Mouse (Mus musculus): ENCODE measurements around the gene Sgtb. TPM values are rescaled to one million over a fixed set of nuclear protein-coding genes. Genes with fewer than 3 reads are reported as not detected.

Gene Sgtb
- total RNA-seq, 2 experiments from 2014 or later, result 127 to 139 TPM

GRCm38 (mm10) chr13:104101606-104102235 is 7.8 kb upstream of the Sgtb start:
- intact Hi-C loops (cut with DNase I), result no loop called here
- DNase-seq (ENCODE audit: low spot score in 2 of 2), result no peak

DNA sequence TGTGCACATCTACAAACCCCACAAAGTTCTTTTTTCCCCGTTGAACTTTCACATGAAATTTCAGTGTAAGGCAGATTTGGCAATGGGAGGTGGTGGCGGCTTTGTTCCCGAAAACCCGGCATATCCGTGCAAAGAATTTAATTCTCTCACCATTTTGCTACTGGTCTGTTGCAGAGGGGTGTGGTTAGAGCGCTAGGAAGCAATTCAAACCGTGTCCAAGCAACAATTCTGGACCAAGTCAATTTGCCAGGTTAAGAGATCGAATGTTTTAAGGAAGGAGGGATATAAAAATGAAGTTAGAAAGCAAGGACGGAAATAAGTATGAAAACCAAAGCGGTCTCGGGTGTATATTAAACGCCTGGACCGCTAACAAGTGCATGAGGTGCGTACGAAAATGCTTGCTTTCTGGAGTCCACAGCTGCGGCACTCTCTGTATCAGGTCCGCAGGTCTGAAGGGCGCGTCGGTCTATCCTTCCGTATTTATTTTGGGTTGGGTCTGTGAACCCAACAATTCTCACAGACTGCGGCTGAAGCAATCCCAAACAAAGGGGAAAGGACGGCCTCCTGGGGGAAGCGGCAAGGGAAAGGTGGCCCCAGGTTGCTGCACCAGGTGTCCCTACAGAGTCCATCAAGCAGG is 772 bp upstream of the Sgtb start:
- intact Hi-C loops (cut with DNase I), result loop anchor here (2.0 kb wide), 1 partner anchor 188 kb away; the partner anchor contains the start of gene Erbin
- peak in 1 of 2 experiments; percentile 28 for DNase-seq (ENCODE audit: low spot score in 2 of 2)

DNA sequence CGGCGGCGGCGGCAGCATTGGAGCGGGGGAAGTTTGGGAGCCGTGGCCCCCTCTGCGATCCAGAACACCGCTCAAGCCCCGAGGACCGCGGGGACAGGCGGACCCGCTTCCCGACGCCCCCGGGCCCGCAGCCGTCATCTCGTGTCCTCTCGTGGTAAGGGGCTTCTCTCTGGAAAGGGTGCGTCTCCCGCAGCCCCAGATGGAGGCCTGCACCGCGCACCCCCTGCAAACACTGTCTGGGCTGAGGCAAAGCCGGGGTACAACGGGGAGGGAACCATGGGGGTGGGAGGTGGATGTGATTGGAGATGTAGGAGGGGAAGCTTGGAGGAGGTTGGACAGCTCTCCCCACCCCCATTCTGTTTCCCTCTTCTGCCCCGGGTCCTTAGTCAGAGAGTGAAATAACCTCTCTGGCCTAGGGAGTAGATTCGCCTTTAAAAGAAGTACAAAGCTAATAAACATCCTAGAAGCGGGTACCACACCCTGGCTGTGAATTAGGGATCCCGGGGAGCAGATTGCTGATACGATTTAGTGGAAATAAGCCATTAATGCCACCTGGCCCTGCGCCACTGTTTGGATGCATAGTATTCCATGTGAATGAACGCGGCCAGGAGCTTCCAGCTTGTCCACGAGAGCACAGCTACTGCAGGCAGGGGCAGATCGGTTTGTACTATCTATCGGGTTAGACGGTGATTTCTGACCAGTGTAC is 428 bp downstream of the Sgtb start:
- intact Hi-C loops (cut with DNase I), result loop anchor here (2.0 kb wide), 1 partner anchor 189 kb away; the partner anchor contains the start of gene Erbin
- peak; percentile 44 to 58 for DNase-seq (ENCODE audit: low spot score in 2 of 2)

- intact Hi-C loops (cut with DNase I), result no loop called here
- DNase-seq (ENCODE audit: low spot score in 2 of 2), result peak in 1 of 2 experiments; percentile 57
These were observed 985 bp downstream of the Sgtb start for GRCm38 (mm10) chr13:104110526-104110925.

GRCm38 (mm10) chr13:104112266-104112900 is 2.8 kb downstream of the Sgtb start:
- peak in 1 of 2 experiments; percentile 77 for DNase-seq (ENCODE audit: low spot score in 2 of 2)
- intact Hi-C loops (cut with DNase I), result no loop called here

DNA sequence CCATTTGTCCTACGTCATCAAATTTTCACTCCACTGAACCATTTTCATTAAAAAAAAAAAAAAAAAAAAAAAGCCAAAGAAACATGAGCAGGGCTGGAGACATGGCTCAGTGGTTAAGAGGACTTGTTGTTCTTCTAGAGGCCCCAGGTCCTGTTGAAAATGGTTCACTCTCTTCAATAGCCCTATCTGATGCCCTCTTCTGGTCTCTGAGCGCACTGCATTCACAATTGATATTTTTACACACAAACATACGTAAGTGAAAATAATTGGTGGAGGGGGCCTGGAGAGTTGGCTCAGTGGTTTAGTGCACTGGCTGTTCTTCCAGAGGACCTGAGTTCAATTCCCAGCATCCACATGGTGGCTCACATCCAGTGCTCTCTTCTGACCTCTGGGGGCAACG is 4.2 kb downstream of the Sgtb start:
- no peak for DNase-seq (ENCODE audit: low spot score in 2 of 2)
- intact Hi-C loops (cut with DNase I), result no loop called here

DNA sequence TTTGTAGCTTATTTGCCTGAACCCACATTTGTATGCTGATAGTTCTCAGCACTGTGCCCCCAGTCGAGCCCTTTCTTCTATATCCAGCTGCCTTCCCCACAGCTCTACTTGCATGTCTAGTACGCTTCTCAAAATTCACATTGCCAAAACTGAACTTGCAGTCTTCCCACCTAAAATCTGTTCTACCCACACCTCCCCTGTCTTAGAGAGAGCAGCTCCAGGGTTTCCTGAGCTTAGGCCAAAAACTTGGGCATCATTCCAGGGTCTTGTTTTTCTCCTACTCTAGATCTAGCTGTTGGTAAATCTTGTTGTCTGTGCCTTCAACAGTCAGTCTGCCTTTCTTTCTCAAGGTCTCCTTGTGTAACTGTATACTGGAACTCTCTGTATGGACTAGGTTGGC is 5.3 kb downstream of the Sgtb start:
- DNase-seq (ENCODE audit: low spot score in 2 of 2), result peak; percentile 45 to 91
- intact Hi-C loops (cut with DNase I), result no loop called here

GRCm38 (mm10) chr13:104122078-104122840 is 12.7 kb downstream of the Sgtb start:
- no peak for DNase-seq (ENCODE audit: low spot score in 2 of 2)
- intact Hi-C loops (cut with DNase I), result no loop called here

DNA sequence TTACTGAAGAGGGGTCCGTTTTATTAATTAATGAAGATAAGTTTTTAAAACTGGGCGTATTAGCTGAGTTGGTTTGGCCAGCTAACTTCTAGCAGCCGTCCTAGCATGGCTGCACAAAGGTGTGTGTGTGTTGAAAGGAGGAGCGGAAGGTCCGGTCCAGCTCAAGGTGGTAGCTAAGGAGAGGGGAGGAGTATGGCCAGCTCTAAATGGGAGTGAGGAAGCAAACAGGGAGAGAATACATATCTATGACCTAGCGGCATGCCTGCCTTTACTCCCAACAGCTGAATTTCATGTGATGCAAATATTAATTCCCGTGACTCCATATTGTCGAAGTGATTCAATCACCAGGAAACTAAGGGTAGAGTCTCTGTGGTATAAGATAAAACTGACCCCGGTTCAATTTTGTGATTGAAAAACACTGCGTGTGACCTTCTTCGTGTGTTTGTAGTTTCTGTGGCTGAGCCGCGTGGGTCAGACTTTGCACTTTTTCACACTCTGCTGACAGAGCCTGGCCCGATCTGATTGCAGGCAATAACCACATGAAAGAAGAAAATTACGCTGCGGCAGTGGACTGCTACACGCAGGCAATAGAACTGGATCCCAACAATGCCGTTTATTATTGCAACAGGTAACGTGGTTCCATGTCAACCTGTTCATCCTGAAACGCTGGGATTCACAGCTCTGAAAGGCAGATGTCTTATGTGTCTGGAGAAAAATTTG is 14.3 kb downstream of the Sgtb start:
- intact Hi-C loops (cut with DNase I), result no loop called here
- DNase-seq (ENCODE audit: low spot score in 2 of 2), result no peak

- DNase-seq (ENCODE audit: low spot score in 2 of 2), result no peak
- intact Hi-C loops (cut with DNase I), result no loop called here
These were observed 23.0 kb downstream of the Sgtb start for GRCm38 (mm10) chr13:104132561-104132960.

DNA sequence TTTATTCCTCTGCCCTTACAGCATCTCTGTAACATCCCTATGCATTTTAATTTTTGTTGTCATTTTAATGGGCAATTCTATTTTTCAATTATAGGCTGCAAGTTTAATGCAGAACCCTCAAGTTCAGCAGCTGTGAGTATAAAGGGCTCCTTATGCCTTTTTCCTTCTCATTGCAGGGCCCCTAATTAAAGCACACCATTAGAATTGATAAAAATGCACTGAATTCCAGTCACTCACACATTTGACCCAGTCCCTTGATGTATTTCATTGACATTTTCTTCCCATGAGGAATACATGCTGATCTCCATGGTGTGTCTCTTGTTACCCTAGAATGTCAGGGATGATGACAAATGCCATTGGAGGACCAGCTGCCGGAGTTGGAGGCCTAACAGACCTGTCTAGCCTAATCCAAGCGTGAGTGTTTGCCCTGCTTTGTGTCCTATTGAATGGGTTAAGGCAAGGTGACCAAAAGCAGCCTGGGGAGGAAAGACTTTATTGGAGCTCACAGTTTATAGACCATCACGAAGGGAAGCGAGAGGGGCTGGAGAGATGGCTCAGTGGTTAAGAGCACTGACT is 25.1 kb downstream of the Sgtb start:
- intact Hi-C loops (cut with DNase I), result no loop called here

GRCm38 (mm10) chr13:104139369-104140209 is 30.0 kb downstream of the Sgtb start:
- intact Hi-C loops (cut with DNase I), result no loop called here
- peak; percentile 81 to 89 for DNase-seq (ENCODE audit: low spot score in 2 of 2)

More for the DNA sequence above, 25.1 kb downstream of the Sgtb start:
- DNase-seq (ENCODE audit: low spot score in 2 of 2), result no peak

GRCm38 (mm10) chr13:104144871-104145270 is 35.3 kb downstream of the Sgtb start:
- intact Hi-C loops (cut with DNase I), result no loop called here

GRCm38 (mm10) chr13:104145646-104146045 is 36.1 kb downstream of the Sgtb start:
- DNase-seq (ENCODE audit: low spot score in 2 of 2), result no peak
- intact Hi-C loops (cut with DNase I), result no loop called here

More at GRCm38 (mm10) chr13:104144871-104145270, 35.3 kb downstream of the Sgtb start:
- no peak for DNase-seq (ENCODE audit: low spot score in 2 of 2)

DNA sequence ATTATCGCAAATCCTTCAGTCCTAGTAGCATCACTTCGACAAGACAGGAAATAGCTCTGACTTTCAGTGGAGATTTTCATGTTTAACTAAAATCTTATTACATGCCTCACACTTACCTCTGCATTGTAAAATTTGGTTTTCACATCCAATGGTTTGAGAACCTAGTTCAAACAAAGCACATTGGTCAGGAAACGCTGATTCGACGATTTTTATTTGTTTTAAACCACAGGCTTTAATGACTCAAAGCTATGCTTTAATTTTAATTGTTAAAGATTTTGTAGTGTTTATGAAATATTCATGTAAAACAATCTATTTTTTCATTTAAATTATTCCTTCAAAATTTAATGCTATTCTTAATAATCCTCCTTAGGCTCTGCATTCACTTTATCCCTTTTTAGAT is 44.6 kb downstream of the Sgtb start:
- DNase-seq (ENCODE audit: low spot score in 2 of 2), result no peak
- intact Hi-C loops (cut with DNase I), result no loop called here

DNA sequence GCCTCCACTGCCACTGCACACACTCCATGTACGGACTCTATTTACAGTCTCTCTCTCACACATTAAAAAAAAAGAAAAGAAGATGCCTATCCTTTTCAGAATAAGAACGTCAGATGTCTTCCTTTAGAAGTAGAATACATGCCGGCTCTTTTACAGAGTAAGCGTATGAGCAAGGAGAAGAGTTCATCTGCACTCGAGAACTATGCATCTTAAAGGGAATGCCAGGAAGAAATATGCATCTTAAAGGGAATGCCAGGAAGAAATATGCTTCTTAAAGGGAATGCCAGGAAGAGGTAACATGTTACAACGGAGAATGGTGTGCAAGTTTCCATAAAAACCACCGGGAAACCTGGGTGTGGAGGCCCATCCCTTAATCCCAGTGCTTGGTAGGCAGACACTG is 45.6 kb downstream of the Sgtb start:
- intact Hi-C loops (cut with DNase I), result no loop called here
- DNase-seq (ENCODE audit: low spot score in 2 of 2), result no peak

- intact Hi-C loops (cut with DNase I), result no loop called here
- no peak for DNase-seq (ENCODE audit: low spot score in 2 of 2)
These were observed 46.1 kb downstream of the Sgtb start for GRCm38 (mm10) chr13:104155686-104156085.

DNA sequence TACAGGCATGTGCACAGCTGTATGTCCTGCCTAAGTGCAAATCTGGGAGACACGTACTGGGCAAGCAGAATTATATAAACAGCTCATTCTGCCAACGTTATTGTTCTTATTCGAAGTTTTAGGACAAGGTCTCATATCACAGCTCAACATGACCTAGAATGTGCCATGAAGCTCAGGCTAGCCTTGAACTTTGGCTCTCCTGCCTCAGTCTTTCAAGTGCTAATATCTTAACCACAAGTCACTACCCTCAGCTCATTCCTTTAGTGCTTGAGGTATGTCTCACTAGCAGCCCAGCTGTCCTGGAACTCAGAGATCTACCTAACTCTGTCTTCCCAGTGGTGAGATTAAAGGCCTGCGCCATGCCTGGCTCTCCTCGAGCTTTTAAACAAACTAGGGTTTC is 62.2 kb downstream of the Sgtb start:
- DNase-seq (ENCODE audit: low spot score in 2 of 2), result no peak
- intact Hi-C loops (cut with DNase I), result no loop called here
